Mouse (Mus musculus) cortical plate, adult 2 months (tissue): ENCODE results near the gene BC034090.
"Not testable (repeated sequence)": the region's sequence is repeated elsewhere in the genome, so short reads cannot be mapped to it uniquely, and the experiment has no call there.

Experiments used
- CTCF ChIP-seq: fragments of 200-500 bp; IDR thresholded peaks from 2 replicates; pipeline ENCODE4 v1.5.1; 2011; ENCODE audit warnings: mild to moderate bottlenecking, control low read depth, low read length; ENCODE audit not compliant: insufficient read depth; ENCODE audit errors: extremely low read depth
- POLR2A ChIP-seq: fragments of 200-500 bp; IDR thresholded peaks from 2 replicates; pipeline ENCODE4 v1.6.1; 2011; ENCODE audit warnings: mild to moderate bottlenecking, low read length, control low read depth; ENCODE audit not compliant: insufficient read depth; ENCODE audit errors: extremely low read depth

DNA sequence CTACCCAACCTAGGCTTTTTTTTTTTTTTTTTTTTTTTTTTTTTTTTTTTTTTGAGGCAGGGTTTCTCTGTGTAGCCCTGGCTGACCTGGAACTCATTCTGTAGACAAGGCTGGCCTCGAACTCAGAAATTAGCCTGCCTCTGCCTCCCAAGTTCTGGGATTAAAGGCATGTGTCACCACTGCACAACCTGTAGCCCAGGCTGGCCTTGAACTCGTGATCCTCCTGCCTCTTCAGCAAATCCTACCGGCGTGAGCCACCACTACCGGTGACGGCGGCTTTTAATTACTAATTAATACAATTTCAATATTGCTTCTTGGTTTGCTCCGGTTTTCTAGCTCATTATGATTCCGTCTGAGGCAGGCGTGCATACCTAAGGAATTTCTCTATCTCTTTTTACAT lies 18.3 kb upstream of the BC034090 start:
- not testable (repeated sequence) for TF ChIP-seq POLR2A, CTCF
